Mouse (Mus musculus) C2C12 (cell line): ENCODE measurements around the gene Stip1. TPM values are rescaled to one million over a fixed set of nuclear protein-coding genes. Genes with fewer than 3 reads are reported as not detected.
"Not testable (repeated sequence)": the region's sequence is repeated elsewhere in the genome, so short reads cannot be mapped to it uniquely, and the experiment has no call there.

Experiments used
- H3K27me3 ChIP-seq: one replicate; pipeline ENCODE4 v1.6.1; 2011; ENCODE audit not compliant: control insufficient read depth, insufficient read depth, insufficient read length
- H3K36me3 ChIP-seq: one replicate; pipeline ENCODE4 v1.6.1; 2011; ENCODE audit not compliant: control insufficient read depth, insufficient read depth
- H3K4me3 ChIP-seq: one replicate; pipeline ENCODE4 v1.5.1; 2011; ENCODE audit warnings: mild to moderate bottlenecking, control low read depth; ENCODE audit not compliant: poor library complexity, insufficient read depth, severe bottlenecking
- H3K79me2 ChIP-seq: one replicate; pipeline ENCODE4 v1.6.1; 2011; ENCODE audit not compliant: control insufficient read depth, insufficient read depth
- H3K79me3 ChIP-seq: one replicate; pipeline ENCODE4 v1.6.1; 2011; ENCODE audit warnings: low read depth, control low read depth
- H3ac ChIP-seq: one replicate; pipeline ENCODE3; 2011; ENCODE audit warnings: low read depth; ENCODE audit not compliant: control insufficient read depth, insufficient read length
- CEBPB ChIP-seq: IDR thresholded peaks from one replicate; pipeline ENCODE4 v1.6.1; 2011; ENCODE audit warnings: low read depth, mild to moderate bottlenecking, control low read depth, moderate library complexity
- CTCF ChIP-seq: IDR thresholded peaks from one replicate; pipeline ENCODE4 v1.5.1; 2011; ENCODE audit not compliant: control insufficient read depth, insufficient read depth, insufficient read length
- FOSL1 ChIP-seq: IDR thresholded peaks from one replicate; pipeline ENCODE4 v1.8.0; 2011; ENCODE audit warnings: mild to moderate bottlenecking, low read length; ENCODE audit not compliant: poor library complexity, insufficient read depth, severe bottlenecking
- MAX ChIP-seq: IDR thresholded peaks from one replicate; pipeline ENCODE4 v1.6.1; 2011; ENCODE audit warnings: mild to moderate bottlenecking, control low read depth
- MYOD1 ChIP-seq: IDR thresholded peaks from one replicate; pipeline ENCODE4 v1.6.1; 2011; ENCODE audit warnings: low read depth; ENCODE audit not compliant: control insufficient read depth, insufficient read length
- MYOG ChIP-seq: IDR thresholded peaks from one replicate; pipeline ENCODE4 v1.6.1; 2011; ENCODE audit not compliant: control insufficient read depth, insufficient read length; ENCODE audit errors: extremely low read depth
- USF1 ChIP-seq: IDR thresholded peaks from one replicate; pipeline ENCODE4 v1.6.1; 2011; ENCODE audit warnings: low read depth, mild to moderate bottlenecking, control low read depth, moderate library complexity
- polyA plus RNA-seq: library from polyadenylated mRNA; unstranded; fragments of >200 nt; fragmentation: generic; extraction: Trizol; gene quantifications from one replicate; pipeline ENCODE4 v1.2.1, GENCODE M21; 2012; ENCODE audit warnings: missing spikeins

Stip1 gene
- polyA plus RNA-seq, 1 experiment: 309 TPM

GRCm38 (mm10) chr19:7054772-7055171, 15.0 kb upstream of the Stip1 start:
- no peak overlapping the region for H3K4me3 ChIP-seq
- no peaks in the 10 kb centered on the region for H3K79me2 ChIP-seq
- no peaks in the 10 kb centered on the region for H3K79me3 ChIP-seq
- no peak overlapping the region for H3ac ChIP-seq
- TF ChIP-seq USF1: peak; percentile 71
- no peak for TF ChIP-seq FOSL1
- no peak for TF ChIP-seq CEBPB
- TF ChIP-seq MYOG: no peak
- no peak for TF ChIP-seq CTCF
- no peak for TF ChIP-seq MYOD1
- TF ChIP-seq MAX: peak; percentile 90
- no peaks in the 10 kb centered on the region for H3K36me3 ChIP-seq
- H3K27me3 ChIP-seq: no peaks in the 10 kb centered on the region

- not testable (repeated sequence) for H3K79me2 ChIP-seq, H3ac ChIP-seq
Measured at GRCm38 (mm10) chr19:7053382-7053781, 13.6 kb upstream of the Stip1 start.

GRCm38 (mm10) chr19:7044706-7045105, 4.9 kb upstream of the Stip1 start:
- Histone ChIP-seq H3K79me2 (peaks cover under 1% of the 10 kb centered on the region), H3K36me3 (no peaks in the 10 kb centered on the region), H3K79me3 (no peaks in the 10 kb centered on the region), H3K27me3 (no peaks in the 10 kb centered on the region), H3K4me3 (no peak overlapping the region), H3ac (no peak overlapping the region)
- TF ChIP-seq CEBPB (no peak), MAX (no peak), USF1 (no peak), FOSL1 (no peak), MYOG (no peak), MYOD1 (no peak), CTCF (no peak)

More at GRCm38 (mm10) chr19:7053382-7053781, 13.6 kb upstream of the Stip1 start:
- not testable (repeated sequence) for H3K36me3 ChIP-seq, H3K4me3 ChIP-seq, H3K79me3 ChIP-seq, H3K27me3 ChIP-seq

GRCm38 (mm10) chr19:7044279-7044678, 4.5 kb upstream of the Stip1 start:
- Histone ChIP-seq H3K4me3 (no peak overlapping the region), H3K79me2 (peaks cover 4% of the 10 kb centered on the region), H3K27me3 (no peaks in the 10 kb centered on the region), H3K79me3 (peaks cover 2% of the 10 kb centered on the region), H3K36me3 (no peaks in the 10 kb centered on the region), H3ac (no peak overlapping the region)
- TF ChIP-seq FOSL1 (no peak), CEBPB (no peak), MYOG (no peak), MYOD1 (no peak), USF1 (no peak)

- peak overlapping the region; percentile 93 for H3ac ChIP-seq
- no peak for TF ChIP-seq FOSL1
- peaks cover 21% of the 10 kb centered on the region for H3K36me3 ChIP-seq
- H3K27me3 ChIP-seq: no peaks in the 10 kb centered on the region
- H3K4me3 ChIP-seq: no peak overlapping the region
- peaks cover 35% of the 10 kb centered on the region for H3K79me2 ChIP-seq
- H3K79me3 ChIP-seq: peaks cover 34% of the 10 kb centered on the region
Measured at GRCm38 (mm10) chr19:7041171-7041570, 1.4 kb upstream of the Stip1 start.

GRCm38 (mm10) chr19:7040637-7041130, 917 bp upstream of the Stip1 start:
- Histone ChIP-seq H3K27me3 (no peaks in the 10 kb centered on the region), H3ac (peak overlapping the region; percentile 93), H3K79me3 (peaks cover 38% of the 10 kb centered on the region), H3K4me3 (peak overlapping the region; percentile 35), H3K79me2 (peaks cover 40% of the 10 kb centered on the region), H3K36me3 (peaks cover 25% of the 10 kb centered on the region)
- TF ChIP-seq CEBPB (no peak), MYOD1 (peak; percentile 1)

- Histone ChIP-seq H3K4me3 (peak overlapping the region; percentile 77), H3K79me2 (peaks cover 55% of the 10 kb centered on the region), H3K27me3 (no peaks in the 10 kb centered on the region), H3K36me3 (peaks cover 39% of the 10 kb centered on the region), H3ac (peak overlapping the region; percentile 95), H3K79me3 (peaks cover 45% of the 10 kb centered on the region)
- TF ChIP-seq MAX: no peak
- TF ChIP-seq MYOD1: no peak
- no peak for TF ChIP-seq CEBPB
- TF ChIP-seq FOSL1: no peak
- no peak for TF ChIP-seq MYOG
- TF ChIP-seq USF1: no peak
- TF ChIP-seq CTCF: no peak
Measured at GRCm38 (mm10) chr19:7039088-7039720, 563 bp downstream of the Stip1 start.
